Mouse (Mus musculus): ENCODE data around the gene Dmpk. TPM values are rescaled to one million over a fixed set of nuclear protein-coding genes. Genes with fewer than 3 reads are reported as not detected.
"Not testable (repeated sequence)": the region's sequence is repeated elsewhere in the genome, so short reads cannot be mapped to it uniquely, and the experiment has no call there.

Gene Dmpk
- 10 to 100 TPM; 36.3 to 48.1 TPM for total RNA-seq (2021)

GRCm38 (mm10) chr7:19083701-19084100 is at the start of gene Dmpk:
Gene Dmpk, plus strand, starts transcription at chr7:19083849.
- DNase-seq = no peak

DNA sequence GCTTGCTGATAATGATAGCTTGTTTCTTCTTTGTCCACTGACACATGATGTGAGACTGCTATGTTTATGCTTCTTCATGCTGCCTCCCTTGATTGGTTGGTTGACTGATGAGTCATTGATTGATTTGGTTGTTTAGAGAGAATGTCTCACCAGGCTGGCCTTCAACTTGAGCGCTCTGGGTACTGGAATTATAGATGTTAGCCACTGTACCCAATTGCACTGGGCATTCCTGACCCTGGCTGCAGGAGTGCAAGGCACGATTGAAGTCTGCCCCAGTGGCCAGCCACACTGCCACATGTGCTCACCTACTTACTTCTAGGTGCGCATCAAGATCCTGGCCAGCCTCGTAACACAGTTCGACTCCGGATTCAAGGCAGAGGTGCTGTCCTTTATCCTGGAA is 39.0 kb upstream of the Dmpk start:
- DNase-seq = no peak

DNA sequence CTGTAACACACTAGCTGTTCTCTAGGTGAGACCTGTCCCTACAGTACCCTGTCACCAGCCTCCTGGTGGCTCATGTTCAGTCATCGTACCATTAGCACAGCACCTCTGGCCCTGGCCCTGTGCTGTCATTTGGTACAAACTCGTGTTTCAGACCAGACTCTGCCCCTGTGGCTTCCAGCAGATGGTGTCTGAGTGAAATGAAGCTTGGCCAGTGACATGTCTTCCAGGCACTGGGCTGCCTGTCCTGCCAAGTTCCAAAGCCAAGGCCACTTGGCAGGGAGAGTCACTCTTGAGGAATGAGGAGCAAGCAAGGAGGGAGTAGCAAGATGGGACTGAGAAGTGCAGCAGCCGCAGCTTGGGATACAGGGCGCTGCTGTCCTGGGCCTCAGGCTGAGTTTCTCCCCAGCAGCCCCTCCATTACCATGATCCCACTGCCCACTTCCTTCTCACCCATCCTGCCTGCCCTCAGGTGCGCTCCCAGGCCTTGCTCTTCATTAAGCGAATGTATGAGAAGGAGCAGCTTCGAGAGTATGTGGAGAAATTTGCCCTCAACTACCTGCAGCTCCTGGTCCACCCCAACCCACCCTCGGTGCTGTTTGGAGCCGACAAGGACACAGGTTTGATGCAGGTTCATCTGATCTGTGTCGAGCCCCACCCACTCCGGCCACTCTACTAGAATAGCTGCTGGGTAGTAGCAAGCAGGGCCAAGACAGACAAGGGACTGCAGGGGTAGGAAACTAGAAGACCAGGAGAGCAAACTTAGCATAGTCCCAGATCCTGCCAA is 37.2 kb upstream of the Dmpk start:
- DNase-seq = no peak

DNA sequence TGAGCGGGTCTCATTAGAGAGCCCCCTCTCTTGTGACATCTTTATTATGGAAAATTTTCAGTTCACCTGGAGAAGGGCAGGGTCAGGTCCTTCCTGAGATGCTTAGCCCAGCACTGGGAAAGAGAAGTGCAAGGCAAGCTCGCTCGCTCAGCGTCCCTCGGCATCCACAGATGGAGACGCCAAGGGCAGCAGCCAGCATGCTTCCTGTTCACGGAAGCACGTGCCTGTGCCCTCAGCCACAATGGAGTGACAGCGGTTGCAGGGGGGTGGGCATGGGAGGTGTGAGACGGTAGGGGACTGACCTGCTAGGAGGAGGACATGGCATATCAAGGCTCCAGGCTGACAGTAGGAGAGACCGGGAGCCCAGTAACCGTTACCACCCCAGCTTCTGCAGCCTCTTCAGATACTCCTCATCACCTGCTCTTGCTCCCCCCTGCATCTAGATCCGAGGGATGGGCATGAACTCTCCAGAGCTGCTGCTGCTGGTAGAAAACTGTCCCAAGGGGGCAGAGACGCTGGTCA is 35.6 kb upstream of the Dmpk start:
- DNase-seq = no peak

DNA sequence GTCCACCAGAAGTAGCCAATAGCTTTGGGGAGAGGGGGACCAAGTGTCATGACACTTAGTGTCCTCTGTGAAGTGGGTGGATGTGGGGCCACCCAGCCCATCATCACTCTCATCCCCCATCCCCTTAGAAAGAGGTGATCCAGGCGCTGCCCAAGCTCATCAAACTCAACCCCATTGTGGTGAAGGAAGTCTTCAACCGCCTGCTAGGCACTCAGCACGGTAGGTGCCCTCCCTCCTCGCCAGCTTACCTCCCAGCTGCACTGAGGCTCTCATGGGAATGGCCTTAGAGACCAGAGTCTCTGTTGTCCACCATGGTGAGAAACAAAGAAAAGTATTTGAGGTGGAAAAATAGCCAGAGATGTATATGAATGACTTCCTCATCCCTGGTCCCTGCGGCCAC is 34.4 kb upstream of the Dmpk start:
- no peak for DNase-seq

GRCm38 (mm10) chr7:19050172-19050571 is 33.5 kb upstream of the Dmpk start:
- DNase-seq = no peak

DNA sequence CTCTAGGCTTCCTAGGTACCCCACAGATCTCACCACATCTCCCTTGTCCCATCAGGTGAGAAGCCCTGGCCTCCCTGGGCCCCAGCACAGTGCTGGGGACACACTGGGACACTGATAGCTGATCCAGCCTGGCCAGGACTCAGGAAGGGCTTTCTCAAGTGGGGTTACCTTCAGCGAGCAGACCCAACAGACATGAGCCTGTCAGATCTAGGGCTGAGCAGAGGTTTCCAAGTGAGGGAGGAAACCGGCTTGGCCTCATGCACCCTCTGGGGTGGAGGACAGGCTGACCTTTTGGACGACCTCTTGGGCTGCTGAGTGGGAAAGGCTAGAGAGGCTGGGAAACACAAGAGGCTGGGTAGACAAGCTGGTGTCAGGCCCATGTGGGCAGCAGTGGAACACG is 32.5 kb upstream of the Dmpk start:
- DNase-seq = no peak

DNA sequence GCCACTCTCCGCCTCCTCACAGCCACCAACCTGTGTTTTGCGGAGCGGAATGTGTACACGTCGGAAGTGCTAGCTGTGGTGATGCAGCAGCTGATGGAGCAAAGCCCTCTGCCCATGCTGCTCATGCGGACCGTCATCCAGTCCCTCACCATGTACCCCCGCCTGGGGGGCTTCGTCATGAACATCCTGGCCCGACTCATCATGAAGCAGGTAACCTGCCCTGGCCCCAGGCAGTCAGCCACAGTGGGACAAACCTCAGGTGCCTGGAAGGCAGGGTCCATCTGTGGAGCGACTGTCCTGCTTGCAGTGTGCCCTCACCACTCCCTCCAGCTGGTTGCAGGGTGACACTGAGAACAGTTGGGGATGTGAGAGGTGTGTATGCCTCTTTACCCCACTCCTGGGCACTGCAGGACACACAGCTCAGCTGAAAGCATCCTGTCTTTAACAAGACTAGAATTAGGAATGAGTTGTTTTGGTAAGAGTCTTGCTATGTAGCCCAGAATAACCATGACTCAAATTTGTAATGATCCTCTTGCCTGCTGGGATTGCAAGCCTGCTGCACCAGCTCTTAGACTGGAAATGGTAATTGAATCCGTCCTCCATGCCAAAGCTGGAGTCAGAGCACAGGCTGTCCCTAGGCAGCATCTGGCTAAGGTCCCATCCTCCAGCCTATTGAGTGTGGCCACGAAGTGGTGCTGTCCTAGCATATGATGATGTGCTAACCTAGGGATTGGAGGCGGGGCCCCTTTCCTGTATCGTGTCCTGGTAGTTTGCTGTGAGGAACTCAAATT is 31.1 kb upstream of the Dmpk start:
- DNase-seq = peak; percentile 64 to 65

DNA sequence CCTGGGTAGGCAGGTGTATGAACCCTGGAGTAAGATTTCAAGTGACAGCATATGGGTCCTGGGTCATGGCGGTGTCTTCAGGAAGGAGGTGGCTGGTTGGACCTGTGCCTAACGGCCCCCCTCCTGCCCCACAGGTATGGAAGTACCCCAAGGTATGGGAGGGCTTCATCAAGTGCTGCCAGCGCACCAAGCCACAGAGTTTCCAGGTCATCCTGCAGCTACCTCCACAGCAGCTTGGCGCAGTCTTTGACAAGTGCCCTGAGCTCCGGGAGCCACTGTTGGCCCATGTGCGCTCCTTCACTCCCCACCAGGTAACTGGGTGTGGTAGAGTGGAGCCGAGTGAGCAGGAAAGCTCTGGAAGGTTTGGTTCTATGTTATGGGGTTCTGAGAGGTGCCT is 30.5 kb upstream of the Dmpk start:
- DNase-seq = no peak

GRCm38 (mm10) chr7:19054047-19054776 is 29.4 kb upstream of the Dmpk start, which contains the start of gene Rsph6a:
Gene Rsph6a, plus strand, starts transcription at chr7:19054690.
- DNase-seq = no peak

- no peak for DNase-seq
Measured at GRCm38 (mm10) chr7:19054777-19055076, 28.9 kb upstream of the Dmpk start.

DNA sequence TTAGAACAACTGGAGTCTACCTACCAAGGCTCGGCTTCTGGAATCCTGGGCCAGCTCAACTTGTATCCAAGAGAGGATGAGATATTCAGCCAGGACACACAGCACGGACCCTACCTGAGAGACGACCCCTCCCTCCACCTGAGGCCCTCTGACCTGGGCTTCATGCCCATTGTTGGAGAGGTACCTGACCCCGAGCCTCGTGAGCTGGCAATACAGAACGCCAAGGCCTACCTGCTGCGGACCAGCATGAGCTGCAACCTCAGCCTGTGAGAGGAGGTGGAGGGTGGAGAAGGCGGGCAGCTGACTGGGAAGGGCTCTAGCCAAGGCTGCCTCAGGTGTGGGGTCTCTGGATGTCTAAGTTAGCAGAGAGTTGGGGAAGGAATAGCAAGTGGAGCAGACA is 28.5 kb upstream of the Dmpk start:
- DNase-seq = no peak

- no peak for DNase-seq
Measured at GRCm38 (mm10) chr7:19057405-19057804, 26.2 kb upstream of the Dmpk start.

DNA sequence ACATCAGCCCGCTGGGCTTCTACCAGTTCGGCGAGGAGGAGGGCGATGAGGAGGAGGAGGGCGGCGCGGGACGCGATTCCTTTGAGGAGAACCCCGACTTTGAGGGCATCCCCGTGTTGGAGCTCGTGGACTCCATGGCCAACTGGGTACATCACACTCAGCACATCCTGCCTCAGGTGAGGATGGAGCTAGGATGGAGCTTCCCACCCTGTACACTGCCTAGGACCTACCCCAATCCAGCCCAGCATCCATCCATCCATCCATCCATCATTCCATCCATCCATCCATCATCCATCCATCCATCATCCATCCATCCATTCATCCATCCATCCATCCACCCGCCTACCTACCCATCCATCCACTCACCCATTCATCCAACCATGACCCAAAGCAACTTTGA is 17.8 kb upstream of the Dmpk start:
- DNase-seq = no peak

- no peak for DNase-seq
Measured at GRCm38 (mm10) chr7:19067063-19067462, 16.6 kb upstream of the Dmpk start.

DNA sequence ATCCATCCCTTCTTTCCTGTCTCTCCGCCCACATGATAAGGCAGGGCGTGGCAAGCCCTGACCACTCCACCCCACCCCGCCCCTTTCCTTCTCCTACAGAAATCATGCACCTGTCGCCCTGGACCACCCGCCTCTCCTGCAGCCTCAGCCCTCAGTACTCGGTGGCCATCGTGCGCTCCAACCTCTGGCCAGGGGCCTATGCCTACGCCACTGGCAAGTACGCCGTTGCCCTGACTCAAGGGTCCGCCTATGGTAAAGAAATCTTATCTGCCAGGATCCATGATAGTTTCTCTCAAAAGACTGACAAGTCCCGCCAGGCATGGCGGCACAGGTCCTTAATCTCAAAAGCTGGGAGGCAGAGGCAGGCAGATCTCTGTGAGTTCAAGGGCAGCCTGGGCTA is 15.7 kb upstream of the Dmpk start:
- DNase-seq = no peak

GRCm38 (mm10) chr7:19068707-19069106 is 14.9 kb upstream of the Dmpk start:
- DNase-seq = no peak

GRCm38 (mm10) chr7:19069500-19069899 is 14.1 kb upstream of the Dmpk start:
- DNase-seq = no peak

DNA sequence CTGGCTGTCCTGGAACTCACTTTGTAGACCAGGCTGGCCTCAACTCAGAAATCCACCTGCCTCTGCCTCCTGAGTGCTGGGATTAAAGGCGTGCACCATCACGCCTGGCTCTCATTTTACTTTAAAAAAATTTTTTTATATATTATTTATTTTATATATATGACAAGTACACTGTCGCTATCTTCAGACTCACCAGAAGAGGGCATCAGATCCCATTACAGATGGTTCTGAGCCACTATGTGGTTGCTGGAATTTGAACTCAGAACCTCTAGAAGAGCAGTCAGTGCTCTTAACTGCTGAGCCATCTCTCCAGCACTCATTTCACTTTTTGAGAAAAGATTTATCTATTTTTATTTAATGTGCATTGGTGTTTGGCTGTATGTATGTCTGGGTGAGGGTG is 12.6 kb upstream of the Dmpk start:
- not testable (repeated sequence) for DNase-seq

- no peak for DNase-seq
Measured at GRCm38 (mm10) chr7:19073504-19073903, 10.1 kb upstream of the Dmpk start.

- no peak for DNase-seq
Measured at GRCm38 (mm10) chr7:19074494-19074893, 9.2 kb upstream of the Dmpk start.

DNA sequence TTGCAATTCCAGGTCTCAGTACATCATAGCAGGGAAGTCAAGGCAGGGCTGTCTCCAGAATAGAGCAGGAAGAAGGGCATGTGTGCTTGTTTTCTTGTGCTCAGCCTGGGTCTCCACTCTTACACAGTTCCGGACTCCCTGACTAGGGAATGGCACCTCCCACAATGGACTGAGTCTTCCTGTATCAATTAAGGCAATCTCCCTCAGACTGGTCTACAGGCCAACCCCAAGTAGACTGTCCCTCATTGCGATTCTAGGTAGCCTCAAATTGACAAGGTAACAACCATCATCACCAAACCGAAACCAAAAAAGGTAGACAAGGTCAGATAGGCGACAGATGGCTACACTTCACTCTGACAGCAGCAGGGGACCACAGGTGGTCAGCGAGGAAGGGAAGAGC is 8.4 kb upstream of the Dmpk start:
- DNase-seq = no peak
